Mouse (Mus musculus): ENCODE results near the gene Epb42. TPM values are rescaled to one million over a fixed set of nuclear protein-coding genes. Genes with fewer than 3 reads are reported as not detected.

Gene Epb42
- polyA plus RNA-seq (2014; fragmentation: Illumina TruSeq; extraction: RNeasy Lipid Tissue Mini Kit (QIAGEN cat#74804); ENCODE audit: low read depth, low replicate concordance) = 1.9 TPM

DNA sequence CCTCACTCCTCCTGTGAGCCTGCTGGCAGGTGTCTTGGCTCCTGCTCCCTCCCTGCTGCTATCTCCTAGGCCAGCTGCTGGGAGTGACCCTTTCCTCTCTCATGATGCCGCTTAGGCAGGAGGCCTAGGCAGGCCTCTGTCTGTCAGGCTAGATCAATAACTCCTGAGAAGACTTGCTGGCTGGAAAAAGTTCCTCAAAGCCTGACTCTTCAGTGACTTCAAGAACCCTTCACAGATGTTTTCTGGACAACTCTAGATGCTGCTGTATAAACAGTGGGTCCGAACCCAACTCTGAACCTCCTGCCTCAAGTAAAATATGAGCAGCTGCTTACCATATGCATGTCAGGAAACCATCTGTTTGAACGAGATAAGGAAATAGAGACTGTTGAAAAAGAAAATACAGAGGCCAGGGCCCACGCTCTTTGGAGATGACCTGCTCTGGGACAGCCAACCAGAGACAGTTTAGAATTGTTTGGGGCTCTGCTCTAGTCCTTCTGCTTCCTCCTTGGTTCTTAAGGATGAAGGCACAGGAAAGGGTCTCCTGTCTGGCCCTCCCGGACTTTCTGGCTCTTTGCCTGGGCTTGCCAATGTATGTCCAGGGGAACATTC, at the start of gene Epb42:
Epb42 (minus strand) TSS at position 340 of the 609 bp plus-strand sequence.

GRCm38 (mm10) chr2:121085480-121086185, 48.8 kb upstream of the Epb42 start, which contains the start of gene Tgm5:
Tgm5 (minus strand) TSS chr2:121085841.

DNA sequence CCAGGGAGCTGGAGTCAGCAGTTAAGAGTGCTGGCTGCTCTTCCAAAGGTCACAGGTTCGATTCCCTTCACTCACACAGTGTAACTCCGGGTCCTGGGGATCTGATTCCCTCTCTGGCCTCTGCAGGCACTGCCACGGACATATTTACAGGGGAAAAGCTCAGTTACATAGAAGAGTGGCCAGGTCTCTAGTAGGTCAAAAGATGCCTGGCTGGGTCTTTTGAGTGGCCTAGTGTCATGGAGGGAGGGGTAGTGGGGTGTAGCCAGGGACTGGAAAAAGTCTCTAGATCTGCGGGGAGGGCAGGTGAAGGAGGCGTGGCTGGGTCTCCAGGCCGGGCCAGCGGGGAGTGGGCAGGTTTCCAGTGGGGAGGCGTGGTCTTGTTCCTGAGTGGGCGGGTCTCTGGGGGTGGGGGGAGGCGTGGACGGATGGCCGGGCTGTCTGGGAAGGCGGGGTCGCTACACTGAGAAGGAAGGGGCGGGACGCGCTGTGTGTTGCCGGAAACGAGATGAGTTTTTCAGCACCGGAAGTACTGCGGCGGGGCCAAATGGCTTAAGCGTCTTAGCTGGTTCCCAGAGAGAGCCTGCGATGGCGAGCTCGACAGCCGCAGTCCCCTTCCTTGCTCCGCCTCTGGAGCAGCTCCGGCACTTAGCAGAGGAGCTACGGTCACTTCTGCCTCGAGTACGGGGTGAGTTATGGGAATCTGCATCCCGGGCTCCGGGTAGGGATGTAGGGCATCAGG, 28.8 kb downstream of the Epb42 start, which contains the start of gene Ccndbp1:
Ccndbp1 (plus strand) TSS at position 479 of the 739 bp plus-strand sequence.

DNA sequence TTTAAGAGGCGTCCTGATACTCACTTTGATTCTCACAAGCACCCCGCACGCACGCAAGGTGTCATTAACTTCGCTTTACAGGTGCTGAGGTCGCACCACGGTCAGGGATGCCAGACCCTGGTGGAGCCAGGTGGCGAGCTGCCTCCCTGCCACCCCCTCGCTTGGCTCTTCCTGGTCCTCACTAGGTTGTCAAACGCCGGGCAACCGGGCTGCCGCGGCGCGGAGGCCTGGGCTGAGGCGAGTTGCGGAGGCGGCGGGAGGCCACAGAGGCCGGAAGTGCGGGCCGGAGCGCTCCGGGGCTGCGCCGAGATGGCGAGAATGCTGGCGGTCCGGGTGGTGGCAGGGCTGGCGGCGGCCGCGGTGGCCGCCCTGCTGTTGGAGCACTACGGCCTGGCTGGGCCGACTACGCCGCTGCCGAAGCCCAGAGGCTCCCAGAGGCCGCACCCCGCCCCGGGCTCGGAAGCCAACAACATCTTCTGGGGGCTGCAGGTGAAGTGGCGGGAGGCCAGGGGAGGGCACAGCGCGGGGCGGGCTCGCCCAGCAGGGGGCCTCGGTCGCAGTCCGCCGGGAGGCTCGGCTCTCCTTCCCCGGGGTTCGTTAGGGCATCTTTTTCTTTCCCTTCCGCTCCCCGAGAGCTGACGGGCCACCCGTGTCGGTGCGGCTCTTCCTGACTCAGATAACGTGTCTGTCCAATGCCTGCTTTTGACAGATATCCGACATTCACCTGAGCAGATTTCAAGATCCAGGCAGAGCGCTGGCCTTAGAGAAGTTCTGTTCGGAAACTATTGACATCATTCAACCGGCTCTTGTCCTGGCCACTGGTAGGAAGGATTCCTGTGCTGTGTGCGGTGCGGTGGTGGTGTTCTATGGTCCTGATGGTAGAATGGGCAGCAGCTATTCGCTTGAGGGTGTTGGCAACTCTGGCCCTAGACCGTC, 59.6 kb downstream of the Epb42 start, which contains the start of gene Tmem62:
Tmem62 (plus strand) TSS at position 28 of the 936 bp plus-strand sequence.

DNA sequence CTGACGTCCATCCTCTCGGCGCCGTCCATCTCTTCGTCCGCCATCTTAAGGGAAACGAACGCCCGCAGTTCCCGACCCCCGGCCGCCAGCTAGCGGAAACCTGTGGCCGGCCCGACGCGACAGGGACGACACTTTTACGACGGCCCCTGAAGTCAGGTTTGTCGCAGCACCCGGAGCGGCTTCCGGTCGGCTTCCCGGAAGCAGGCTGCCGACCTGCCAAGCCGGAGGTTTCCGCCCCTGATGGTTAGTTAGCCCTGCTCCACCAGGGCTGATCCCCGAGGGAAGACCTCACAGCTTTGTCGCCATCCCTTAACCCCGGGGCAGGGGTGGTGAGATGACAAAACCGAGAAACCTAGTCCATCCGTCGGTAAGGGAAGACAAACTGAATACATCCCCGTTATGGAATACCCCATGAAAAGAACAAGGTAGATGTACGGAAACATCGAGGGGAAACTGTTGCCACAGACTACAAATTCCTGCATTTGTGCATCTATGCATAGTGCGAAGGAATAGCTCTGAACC, 66.3 kb downstream of the Epb42 start, which contains the start of gene Ubr1:
Ubr1 (minus strand) TSS at position 157 of the 522 bp plus-strand sequence.

Other genes starting within 250 kb of the Epb42 start
- 2.4 TPM for gene Cdan1, start 186.9 kb downstream of the Epb42 start, polyA plus RNA-seq (2014; fragmentation: Illumina TruSeq; extraction: RNeasy Lipid Tissue Mini Kit (QIAGEN cat#74804); ENCODE audit: low read depth, low replicate concordance)
- gene Ttbk2, start 186.5 kb downstream of the Epb42 start, polyA plus RNA-seq (2014; fragmentation: Illumina TruSeq; extraction: RNeasy Lipid Tissue Mini Kit (QIAGEN cat#74804); ENCODE audit: low read depth, low replicate concordance) = 12.8 TPM
- gene Ubr1, start 66.4 kb downstream of the Epb42 start, polyA plus RNA-seq (2014; fragmentation: Illumina TruSeq; extraction: RNeasy Lipid Tissue Mini Kit (QIAGEN cat#74804); ENCODE audit: low read depth, low replicate concordance) = 37.2 TPM
- 42.8 TPM for gene Tmem62, start 60.1 kb downstream of the Epb42 start, polyA plus RNA-seq (2014; fragmentation: Illumina TruSeq; extraction: RNeasy Lipid Tissue Mini Kit (QIAGEN cat#74804); ENCODE audit: low read depth, low replicate concordance)
- gene Ccndbp1, start 28.7 kb downstream of the Epb42 start, polyA plus RNA-seq (2014; fragmentation: Illumina TruSeq; extraction: RNeasy Lipid Tissue Mini Kit (QIAGEN cat#74804); ENCODE audit: low read depth, low replicate concordance) = 57.0 TPM
- not detected for gene Tgm5, start 48.8 kb upstream of the Epb42 start, polyA plus RNA-seq (2014; fragmentation: Illumina TruSeq; extraction: RNeasy Lipid Tissue Mini Kit (QIAGEN cat#74804); ENCODE audit: low read depth, low replicate concordance)
- gene Tgm7, start 72.7 kb upstream of the Epb42 start, polyA plus RNA-seq (2014; fragmentation: Illumina TruSeq; extraction: RNeasy Lipid Tissue Mini Kit (QIAGEN cat#74804); ENCODE audit: low read depth, low replicate concordance) = not detected
- gene Adal, start 103.4 kb upstream of the Epb42 start, polyA plus RNA-seq (2014; fragmentation: Illumina TruSeq; extraction: RNeasy Lipid Tissue Mini Kit (QIAGEN cat#74804); ENCODE audit: low read depth, low replicate concordance) = 34.4 TPM
- gene Lcmt2, start 103.6 kb upstream of the Epb42 start, polyA plus RNA-seq (2014; fragmentation: Illumina TruSeq; extraction: RNeasy Lipid Tissue Mini Kit (QIAGEN cat#74804); ENCODE audit: low read depth, low replicate concordance) = 5.6 TPM
- gene Tubgcp4, start 133.6 kb upstream of the Epb42 start, polyA plus RNA-seq (2014; fragmentation: Illumina TruSeq; extraction: RNeasy Lipid Tissue Mini Kit (QIAGEN cat#74804); ENCODE audit: low read depth, low replicate concordance) = 49.1 TPM
- gene Zscan29, start 134.1 kb upstream of the Epb42 start, polyA plus RNA-seq (2014; fragmentation: Illumina TruSeq; extraction: RNeasy Lipid Tissue Mini Kit (QIAGEN cat#74804); ENCODE audit: low read depth, low replicate concordance) = 32.5 TPM
- gene Trp53bp1, start 234.3 kb upstream of the Epb42 start, polyA plus RNA-seq (2014; fragmentation: Illumina TruSeq; extraction: RNeasy Lipid Tissue Mini Kit (QIAGEN cat#74804); ENCODE audit: low read depth, low replicate concordance) = 7.5 TPM

Measured in kidney, adult 10 weeks (tissue).